Mouse (Mus musculus) limb, embryonic 14.5 days (tissue): ENCODE data around the gene Taz. TPM values are rescaled to one million over a fixed set of nuclear protein-coding genes. Genes with fewer than 3 reads are reported as not detected.
A peak's percentile ranks its signal among the peaks of the same experiment; 100 is the strongest.

Experiments
- ATAC-seq: fragments of 200-750 bp; cut with Nextera tagmentation; 2 replicates; pipeline ENCODE4 v1.8.0; 2017; ENCODE audit warnings: low read depth, moderate number of reproducible peaks, moderate TSS enrichment; ENCODE audit not compliant: low FRiP score
- DNase-seq: peaks from one replicate; pipeline ENCODE4 v3.0.0-alpha.2; 2015; ENCODE audit warnings: low spot score
- H3K27ac ChIP-seq: fragments of 300-500 bp; sonication (generic); replicated peaks from 2 replicates; pipeline ENCODE4 v1.5.1; 2014; ENCODE audit warnings: low read depth, mild to moderate bottlenecking, low read length, moderate library complexity, mixed read lengths
- H3K27me3 ChIP-seq: fragments of 300-500 bp; sonication (generic); 2 replicates; pipeline ENCODE4 v1.6.1; 2014; ENCODE audit warnings: low read length, mixed read lengths; ENCODE audit not compliant: control insufficient read depth, insufficient read depth
- H3K36me3 ChIP-seq: fragments of 300-500 bp; sonication (generic); 2 replicates; pipeline ENCODE4 v1.6.1; 2014; ENCODE audit warnings: mild to moderate bottlenecking, low read length, moderate library complexity, mixed read lengths; ENCODE audit not compliant: control insufficient read depth, insufficient read depth
- H3K4me1 ChIP-seq: fragments of 300-500 bp; sonication (generic); 2 replicates; pipeline ENCODE4 v1.6.1; 2014; ENCODE audit warnings: antibody characterized with exemption, low read length, mixed read lengths; ENCODE audit not compliant: control insufficient read depth, insufficient read depth
- H3K4me2 ChIP-seq: fragments of 300-500 bp; sonication (generic); replicated peaks from 2 replicates; pipeline ENCODE4 v1.6.1; 2014; ENCODE audit warnings: low read depth, mild to moderate bottlenecking, low read length, moderate library complexity; ENCODE audit not compliant: severe bottlenecking
- H3K4me3 ChIP-seq: fragments of 300-500 bp; sonication (generic); replicated peaks from 2 replicates; pipeline ENCODE4 v1.5.1; 2014; ENCODE audit warnings: low read length
- H3K9ac ChIP-seq: fragments of 300-500 bp; sonication (generic); 2 replicates; pipeline ENCODE4 v1.6.1; 2014; ENCODE audit warnings: mild to moderate bottlenecking, low read depth, low read length, moderate library complexity; ENCODE audit not compliant: severe bottlenecking
- H3K9me3 ChIP-seq: fragments of 300-500 bp; sonication (generic); 2 replicates; pipeline ENCODE4 v1.6.1; 2016; ENCODE audit warnings: low read length; ENCODE audit not compliant: control insufficient read depth
- POLR2A ChIP-seq: fragments of 200-500 bp; IDR thresholded peaks from 2 replicates; pipeline ENCODE4 v1.8.0; 2012; ENCODE audit warnings: inconsistent platforms, mild to moderate bottlenecking, moderate library complexity, borderline replicate concordance; ENCODE audit not compliant: insufficient read depth, insufficient read length; ENCODE audit errors: extremely low read depth
- WGBS: fragments of 180-500 bp; shearing (Covaris S2); extraction: QIAGEN DNeasy Blood & Tissue Kit; methylation state at CpG from one replicate; pipeline ENCODE4 v1.1.7; 2014; 5-methylcytosine and 5-hydroxymethylcytosine counted together
- polyA plus RNA-seq, 2 experiments: library from polyadenylated mRNA; depleted of rRNA in 1 of 2; stranded (reverse) in 1 of 2; unstranded in 1 of 2; fragments of >200 nt; fragmentation: Nextera tagmentation in 1 of 2; extraction: Ambion mirVana in 1 of 2; gene quantifications; 2 replicates each; pipeline versions ENCODE4 v1.2.1 to v1.2.3; 2012 to 2014

Taz gene
- polyA plus RNA-seq, 2 experiments = 64.0 to 99.7 TPM

GRCm38 (mm10) chrX:74298348-74298747, 16.6 kb downstream of the Taz start:
- no peak overlapping the region for H3K9ac ChIP-seq
- no peak for ATAC-seq

GRCm38 (mm10) chrX:74299721-74300120, 18.0 kb downstream of the Taz start:
- H3K4me2 ChIP-seq = no peak overlapping the region
- no peaks in the 10 kb centered on the region for H3K9me3 ChIP-seq
- no peak for TF ChIP-seq POLR2A
- H3K4me3 ChIP-seq = no peak overlapping the region
- no peaks in the 10 kb centered on the region for H3K27me3 ChIP-seq
- peaks cover 19% of the 10 kb centered on the region for H3K36me3 ChIP-seq
- H3K4me1 ChIP-seq = no peaks in the 10 kb centered on the region; the same call in 1 of the 2 replicates
- no peak overlapping the region for H3K27ac ChIP-seq
- H3K9ac ChIP-seq = no peak overlapping the region
- DNase-seq (no peak), ATAC-seq (no peak)
- WGBS = 79% methylated on average over 3 of the region's 3 CpGs

More at GRCm38 (mm10) chrX:74298348-74298747, 16.6 kb downstream of the Taz start:
- no peak for DNase-seq
- H3K4me3 ChIP-seq = no peak overlapping the region
- no peaks in the 10 kb centered on the region for H3K9me3 ChIP-seq
- H3K27me3 ChIP-seq = no peaks in the 10 kb centered on the region
- no peaks in the 10 kb centered on the region; the same call in 1 of the 2 replicates for H3K4me1 ChIP-seq
- no peak overlapping the region for H3K4me2 ChIP-seq
- H3K27ac ChIP-seq = no peak overlapping the region
- peaks cover 18% of the 10 kb centered on the region for H3K36me3 ChIP-seq
- 80% methylated on average over 1 of the region's 1 CpGs for WGBS
- TF ChIP-seq POLR2A = no peak

GRCm38 (mm10) chrX:74304867-74305700, 23.4 kb downstream of the Taz start, which contains the start of gene Gdi1:
Gene Gdi1, plus strand, starts transcription at chrX:74304998.
- WGBS = 19% methylated on average over 38 of the region's 41 CpGs
- Histone ChIP-seq H3K36me3 (peaks cover 49% of the 10 kb centered on the region), H3K27ac (peak within 1 kb of the TSS; percentile 87)

GRCm38 (mm10) chrX:74312540-74313464, 31.1 kb downstream of the Taz start, which contains the start of gene Fam50a:
Gene Fam50a, plus strand, starts transcription at chrX:74313033.
- no peak for TF ChIP-seq POLR2A
- ATAC-seq = peak; percentile 96
- peak; percentile 87 for DNase-seq
- WGBS = 20% methylated on average over 44 of the region's 59 CpGs
- Histone ChIP-seq H3K4me2 (peak within 1 kb of the TSS; percentile 61), H3K27me3 (no peaks in the 10 kb centered on the region), H3K27ac (peak within 1 kb of the TSS; percentile 58), H3K4me3 (peak within 1 kb of the TSS; percentile 60), H3K9me3 (no peaks in the 10 kb centered on the region), H3K9ac (peak within 1 kb of the TSS; percentile 73), H3K36me3 (peaks cover 25% of the 10 kb centered on the region), H3K4me1 (no peaks in the 10 kb centered on the region)

More at GRCm38 (mm10) chrX:74304867-74305700, 23.4 kb downstream of the Taz start, which contains the start of gene Gdi1:
- DNase-seq = peak; percentile 60
- no peaks in the 10 kb centered on the region for H3K9me3 ChIP-seq
- no peaks in the 10 kb centered on the region for H3K27me3 ChIP-seq
- peak within 1 kb of the TSS; percentile 58 for H3K4me2 ChIP-seq
- TF ChIP-seq POLR2A = peak; percentile 55; the same call in 1 of the 2 replicates
- H3K4me1 ChIP-seq = no peaks in the 10 kb centered on the region; the same call in 1 of the 2 replicates
- peak within 1 kb of the TSS; percentile 54 for H3K4me3 ChIP-seq
- peak; percentile 89 for ATAC-seq
- H3K9ac ChIP-seq = peak within 1 kb of the TSS; percentile 66
